22 mouse cellular contexts compared by ENCODE assay signal in genomic region chr9:34635696-34636095, GRCm38 (mm10).
"Had no signal": no experiment of that assay in that cellular context is flagged by ENCODE, and none has a peak within 500 bp of the region (broad histone marks: within the 10 kb centered on the region; RNA-seq: fewer than 3 reads in every experiment).

No protein-coding gene starts in this region.

- H3K4me3 ChIP-seq: layer of hippocampus, adult 2 months; limb, embryonic 12.5 days; limb, embryonic 15.5 days; midbrain, embryonic 13.5 days; stomach, embryonic 15.5 days had no signal

- H3K27ac ChIP-seq: kidney, postnatal 0 days; layer of hippocampus, adult 2 months; limb, embryonic 12.5 days; limb, embryonic 15.5 days; liver, embryonic 14.5 days; macrophage; midbrain, embryonic 13.5 days; stomach, embryonic 15.5 days had no signal

- ATAC-seq: liver, postnatal 0 days; lung, postnatal 0 days; midbrain, embryonic 13.5 days; midbrain, embryonic 16.5 days had no signal

- H3K9me3 ChIP-seq: limb, embryonic 15.5 days; stomach, embryonic 15.5 days had no signal

- H3K27me3 ChIP-seq: limb, embryonic 12.5 days; limb, embryonic 15.5 days; midbrain, embryonic 13.5 days; stomach, embryonic 15.5 days had no signal

- H3K4me2 ChIP-seq: limb, embryonic 12.5 days; limb, embryonic 15.5 days; liver, embryonic 11.5 days; lung, embryonic 14.5 days; midbrain, embryonic 13.5 days; stomach, embryonic 15.5 days had no signal

- H3K9ac ChIP-seq: limb, embryonic 12.5 days; limb, embryonic 15.5 days; liver, embryonic 14.5 days; liver, postnatal 0 days; lung, embryonic 14.5 days; midbrain, embryonic 13.5 days; stomach, embryonic 15.5 days had no signal

- H3K36me3 ChIP-seq: limb, embryonic 12.5 days; limb, embryonic 15.5 days; midbrain, embryonic 13.5 days; stomach, embryonic 15.5 days had no signal

- H3K4me1 ChIP-seq: limb, embryonic 12.5 days; limb, embryonic 15.5 days; midbrain, embryonic 13.5 days; stomach, embryonic 15.5 days had no signal

- DNase-seq: kidney, adult 2 months; kidney, postnatal 25 days; layer of hippocampus, adult 9-11 months; layer of hippocampus, postnatal 36 days; left cerebral cortex, postnatal 4 days; liver, postnatal 0 days; lung, embryonic 14.5 days; right cerebral cortex, adult 18-20 months; right cerebral cortex, postnatal 25 days; spleen, adult 18-20 months; thymus, postnatal 25 days had no signal
